Mouse (Mus musculus): ENCODE measurements around the gene Cct2.

- TF ChIP-seq EP300 (optimal IDR thresholded peaks at IDR 0.05) (no peak), CTCF (IDR thresholded peaks at IDR 0.05; ENCODE audit: low read depth) (no peak)
Measured at GRCm38 (mm10) chr10:117064076-117064475, 462 bp upstream of the Cct2 start.

All from stomach, postnatal 0 days (tissue).